Mouse (Mus musculus) ovary, postnatal 10 days (tissue): ENCODE measurements at regions not wholly inside any gene's neighbourhood (a gene's known extent, or its start where the extent isn't known, plus 50 kb on each side); places are given as distances from the start of the nearest gene placed in this dataset.

ENCODE experiments used
- DNase-seq: peaks from one replicate; pipeline ENCODE4 v3.0.0; 2022; ENCODE audit warnings: low spot score

GRCm38 (mm10) chr4:131372517-131372916, 428.3 kb downstream of the Matn1 start:
- DNase-seq = no peak

GRCm38 (mm10) chr4:131373172-131373571, 429.0 kb downstream of the Matn1 start:
- no peak for DNase-seq

GRCm38 (mm10) chr4:131374527-131375290, 430.5 kb downstream of the Matn1 start:
- DNase-seq = no peak

GRCm38 (mm10) chr4:131381063-131381462, 436.9 kb downstream of the Matn1 start:
- DNase-seq = no peak

GRCm38 (mm10) chr4:131381529-131381928, 437.3 kb downstream of the Matn1 start:
- no peak for DNase-seq

DNA sequence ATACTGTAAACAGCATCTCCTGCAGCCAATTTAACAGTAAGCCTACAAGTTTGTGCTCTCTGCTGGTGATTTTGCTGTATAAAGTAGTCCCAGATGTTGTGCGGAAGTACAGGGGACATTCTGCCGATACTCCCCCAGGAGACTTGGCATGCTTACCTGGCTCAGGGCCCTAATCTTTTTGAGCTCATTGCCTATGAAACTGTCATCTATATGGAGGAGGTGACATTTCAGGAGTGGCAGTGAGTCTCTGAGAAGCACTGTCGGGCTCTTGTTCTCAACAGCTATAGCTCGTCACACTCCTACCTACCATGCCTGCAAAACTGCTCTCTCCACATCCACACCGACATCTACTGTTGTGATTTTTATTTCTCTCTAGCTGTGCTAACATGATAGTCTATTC, 439.7 kb downstream of the Matn1 start:
- no peak for DNase-seq

DNA sequence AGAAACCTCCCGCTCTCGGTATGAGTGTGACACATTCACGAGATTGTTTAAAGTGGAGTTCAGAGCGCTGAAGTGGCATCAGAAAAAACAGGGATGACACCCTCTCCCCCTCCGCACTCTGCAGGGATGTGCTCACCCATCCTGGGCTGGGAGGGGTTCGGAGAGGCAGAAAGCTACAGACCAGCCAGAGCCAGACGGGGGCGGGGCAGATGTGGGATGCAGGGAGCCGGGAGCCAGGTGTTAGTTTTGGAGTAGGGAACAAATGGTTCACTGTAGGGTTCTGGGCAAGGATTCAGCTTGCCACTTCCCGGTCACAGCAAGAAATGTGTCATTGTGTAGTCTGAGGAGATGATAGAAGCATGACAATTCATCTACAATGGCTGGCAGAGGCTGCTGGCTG, 442.8 kb downstream of the Matn1 start:
- no peak for DNase-seq

GRCm38 (mm10) chr4:131391119-131391923, 446.8 kb downstream of the Ptpru start:
- DNase-seq = no peak

- no peak for DNase-seq
These were observed 446.2 kb downstream of the Ptpru start for GRCm38 (mm10) chr4:131391924-131392297.

DNA sequence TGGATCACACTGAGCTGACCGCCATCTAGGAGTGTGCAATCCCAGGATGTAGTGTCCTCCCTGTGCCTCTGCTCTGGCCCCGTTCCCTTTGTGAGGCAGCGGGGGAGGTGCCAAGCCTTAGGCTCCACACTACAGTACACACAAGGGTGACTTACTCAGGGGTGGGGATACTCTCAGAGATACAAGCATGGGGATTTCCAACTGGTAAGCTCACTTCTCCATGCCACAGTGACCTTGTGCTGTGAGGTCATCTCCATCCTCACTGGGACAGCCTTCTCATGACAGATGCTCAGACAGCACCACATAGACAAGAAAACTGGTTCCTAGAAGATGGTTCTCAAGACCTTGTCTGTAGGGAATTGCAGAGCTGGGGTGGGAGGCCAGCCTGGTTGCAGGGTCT, 445.6 kb downstream of the Ptpru start:
- DNase-seq = no peak

GRCm38 (mm10) chr4:131396226-131396840, 441.8 kb downstream of the Ptpru start:
- DNase-seq = no peak

DNA sequence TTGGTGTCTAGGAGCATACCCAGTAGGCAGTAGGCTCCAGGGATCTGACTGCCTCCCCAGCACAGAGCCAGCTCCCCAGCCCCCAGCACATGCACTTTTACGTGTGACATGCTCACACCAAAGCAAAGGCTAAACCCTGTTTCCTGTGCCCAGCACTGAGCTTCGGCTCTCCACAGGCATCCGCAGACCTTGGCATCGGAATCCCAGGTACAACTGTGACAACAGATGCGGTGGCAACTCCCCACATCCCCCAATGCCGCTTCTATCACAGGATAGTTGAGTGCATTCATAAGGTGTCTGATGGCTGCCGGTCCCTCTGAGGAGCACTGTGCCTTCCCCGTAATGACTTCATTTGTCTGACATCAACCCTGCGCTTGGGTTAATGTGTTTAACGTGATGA, 440.9 kb downstream of the Ptpru start:
- DNase-seq = no peak

DNA sequence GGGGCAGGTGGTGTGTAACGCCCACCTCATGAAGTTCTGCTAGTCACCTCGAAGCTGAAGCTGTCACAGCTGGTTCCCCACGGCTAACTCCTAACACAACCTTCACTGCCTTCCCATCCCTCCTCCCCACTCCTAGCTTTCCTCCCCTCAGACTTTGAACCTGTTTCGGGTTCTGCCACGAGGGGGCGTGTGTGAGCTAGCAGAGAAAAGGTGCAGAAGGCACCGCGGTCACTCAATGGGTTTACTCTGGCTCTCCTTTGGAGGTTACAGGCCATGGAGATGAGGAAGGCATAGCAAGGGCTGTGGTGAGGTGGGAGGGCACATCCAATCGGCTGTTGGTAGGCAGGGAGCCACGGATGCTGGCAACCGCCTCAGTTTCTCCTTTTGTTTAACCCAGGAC, 437.3 kb downstream of the Ptpru start:
- DNase-seq = peak; percentile 27

- no peak for DNase-seq
These were observed 436.8 kb downstream of the Ptpru start for GRCm38 (mm10) chr4:131401255-131401654.

GRCm38 (mm10) chr4:131405376-131406017, 432.6 kb downstream of the Ptpru start:
- DNase-seq = no peak

GRCm38 (mm10) chr4:131407464-131407863, 430.6 kb downstream of the Ptpru start:
- no peak for DNase-seq

DNA sequence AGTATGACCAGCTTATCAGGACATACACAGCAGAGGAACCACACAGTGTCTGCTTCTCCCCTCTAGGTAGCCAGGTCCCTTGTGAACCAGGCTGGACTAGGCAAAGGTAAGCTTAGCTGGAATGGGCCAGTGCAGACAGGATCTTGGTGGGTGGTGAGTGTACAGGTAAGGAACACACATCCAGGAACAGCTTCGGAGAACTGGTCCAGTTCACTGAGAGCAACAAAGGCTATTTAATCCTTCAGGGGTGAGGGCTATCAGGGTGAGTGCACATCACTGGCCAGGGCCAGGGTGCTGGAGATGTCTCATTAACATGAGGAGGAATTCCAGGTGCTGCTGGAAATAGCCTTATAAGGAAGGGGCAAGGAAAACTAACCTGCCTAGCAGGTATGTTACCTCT, 429.4 kb downstream of the Ptpru start:
- DNase-seq = no peak

- no peak for DNase-seq
These were observed 428.3 kb downstream of the Ptpru start for GRCm38 (mm10) chr4:131409805-131410204.

DNA sequence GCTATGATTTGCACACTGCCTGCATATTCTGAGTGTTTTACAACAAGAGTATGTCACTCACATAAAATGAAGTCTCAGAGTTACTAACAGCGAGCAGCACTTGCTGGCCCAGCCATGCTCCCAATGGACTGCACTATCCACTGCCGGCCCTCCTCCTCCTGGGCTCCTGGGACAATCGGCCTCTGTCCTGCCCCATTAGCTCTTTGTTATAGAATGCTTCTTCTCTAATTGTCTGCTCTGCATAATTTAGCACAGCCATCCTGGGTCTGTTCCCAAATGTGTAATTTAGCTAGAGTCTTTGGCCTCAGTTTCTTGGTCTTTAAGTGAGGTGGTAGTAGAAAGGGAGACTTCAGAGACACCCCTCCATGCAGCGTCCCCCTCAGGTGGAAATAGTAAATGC, 426.2 kb downstream of the Ptpru start:
- no peak for DNase-seq

- no peak for DNase-seq
These were observed 424.7 kb downstream of the Ptpru start for GRCm38 (mm10) chr4:131413380-131413779.

GRCm38 (mm10) chr4:131415453-131415852, 422.6 kb downstream of the Ptpru start:
- DNase-seq = no peak

DNA sequence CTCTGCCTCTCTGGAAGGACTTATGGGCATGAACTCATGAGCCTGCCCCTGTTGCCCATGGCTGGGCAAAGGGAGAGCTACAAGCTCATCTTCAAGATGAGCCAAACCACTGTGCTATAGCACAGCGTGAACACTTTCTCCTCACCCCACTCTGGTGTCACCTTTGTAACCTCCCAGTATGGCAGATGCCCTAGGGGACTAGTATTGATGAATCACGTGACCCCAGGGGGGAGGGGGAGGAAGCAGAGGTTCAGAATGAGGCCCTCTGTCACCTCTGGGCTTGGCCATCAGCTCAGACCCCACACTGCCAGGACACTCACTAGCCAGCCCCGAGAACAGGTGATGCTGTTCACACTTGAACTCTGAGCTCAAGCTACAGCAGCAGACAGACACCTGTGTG, 421.9 kb downstream of the Ptpru start:
- DNase-seq = no peak
